Mouse (Mus musculus): ENCODE measurements at regions not wholly inside any gene's neighbourhood (a gene's known extent, or its start where the extent isn't known, plus 50 kb on each side); places are given as distances from the start of the nearest gene placed in this dataset.

GRCm38 (mm10) chr1:60828152-60828551 is 58.6 kb upstream of the Ctla4 start:
- TF ChIP-seq POLR2A (IDR thresholded peaks at IDR 0.05; ENCODE audit: control insufficient read depth, low read depth, low read length) (no peak), CTCF (IDR thresholded peaks at IDR 0.05; ENCODE audit: control insufficient read depth, insufficient read depth, insufficient replicate concordance, low read depth, low read length) (no peak)
